ENCODE assay signal across 8 mouse cellular contexts in the genomic region with DNA sequence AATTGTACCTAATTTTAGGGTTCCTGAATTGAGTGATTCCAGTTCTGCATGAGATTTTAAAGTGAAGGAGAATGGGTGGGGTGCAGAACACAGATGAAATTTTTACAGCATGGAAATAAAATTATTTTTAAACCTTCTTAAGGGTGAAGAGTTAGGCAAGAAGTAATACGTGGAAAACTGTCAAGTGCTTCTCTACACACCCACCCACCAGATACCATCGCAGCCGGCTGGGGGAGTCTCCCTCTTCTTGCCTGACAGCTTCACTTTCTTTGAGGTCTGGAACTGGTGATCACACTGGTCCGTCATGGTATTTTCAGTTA. TPM values are rescaled to one million over a fixed set of nuclear protein-coding genes. Genes with fewer than 3 reads are reported as not detected.
DNase-seq lines count a peak whose midpoint lies in the region; ATAC-seq and TF ChIP-seq lines count a peak whose summit lies in the region.

No protein-coding gene starts in this region.

- H3K27ac ChIP-seq in heart, embryonic 13.5 days (replicated peaks) = peak overlapping the region; percentile 98
- H3K27ac ChIP-seq in ES-Bruce4 (ENCODE audit: insufficient read depth, low read length) = no peak overlapping the region
- peak overlapping the region; percentile 99 for H3K27ac ChIP-seq in forebrain, embryonic 16.5 days (ENCODE audit: low read length)
- peak overlapping the region; percentile 97 for H3K27ac ChIP-seq in liver, postnatal 0 days (ENCODE audit: low read depth)

- no peak for TF ChIP-seq EP300 in ES-Bruce4 (IDR thresholded peaks at IDR 0.05; ENCODE audit: insufficient read depth, low read depth, low read length)
- no peak for TF ChIP-seq EP300 in liver, postnatal 0 days (IDR thresholded peaks at IDR 0.05; ENCODE audit: low read depth)

- peak overlapping the region; percentile 68 for H3K4me3 ChIP-seq in heart, embryonic 13.5 days
- H3K4me3 ChIP-seq in ES-Bruce4 (ENCODE audit: low read depth, low read length) = peak overlapping the region; percentile 58
- H3K4me3 ChIP-seq in forebrain, embryonic 16.5 days (replicated peaks; ENCODE audit: low read length) = peak overlapping the region; percentile 84
- peak overlapping the region; percentile 83 for H3K4me3 ChIP-seq in liver, postnatal 0 days (ENCODE audit: low read depth, low read length)

- intact Hi-C loops in heart, postnatal 10 days (cut with DNase I) = loop anchor here (2.0 to 5.0 kb wide), 2 partner anchors 94 to 465 kb away; no protein-coding TSS in a partner anchor

- H3K36me3 ChIP-seq in heart, embryonic 13.5 days = no peaks in the 10 kb centered on the region
- no peaks in the 10 kb centered on the region for H3K36me3 ChIP-seq in ES-Bruce4 (ENCODE audit: control insufficient read depth, insufficient read depth, low read length, poor library complexity, severe bottlenecking)
- H3K36me3 ChIP-seq in forebrain, embryonic 16.5 days (ENCODE audit: control insufficient read depth, insufficient read depth) = no peaks in the 10 kb centered on the region
- H3K36me3 ChIP-seq in liver, postnatal 0 days (replicated peaks; ENCODE audit: insufficient read depth, low read length) = no peaks in the 10 kb centered on the region

- H3K9ac ChIP-seq in heart, embryonic 13.5 days = peak overlapping the region; percentile 89
- H3K9ac ChIP-seq in ES-Bruce4 (ENCODE audit: low read depth, poor library complexity, severe bottlenecking) = peak overlapping the region; percentile 76
- peak overlapping the region; percentile 98 for H3K9ac ChIP-seq in forebrain, embryonic 16.5 days (replicated peaks; ENCODE audit: low read depth, low read length)
- H3K9ac ChIP-seq in liver, postnatal 0 days (replicated peaks) = peak overlapping the region; percentile 68

- peaks cover 33% of the 10 kb centered on the region for H3K4me1 ChIP-seq in heart, embryonic 13.5 days
- no peaks in the 10 kb centered on the region for H3K4me1 ChIP-seq in ES-Bruce4 (ENCODE audit: control insufficient read depth, insufficient read depth, low read length)
- H3K4me1 ChIP-seq in forebrain, embryonic 16.5 days (replicated peaks; ENCODE audit: control insufficient read depth, insufficient read depth, low read length) = peaks cover 31% of the 10 kb centered on the region
- peaks cover 21% of the 10 kb centered on the region for H3K4me1 ChIP-seq in liver, postnatal 0 days (ENCODE audit: insufficient read depth)

- no peaks in the 10 kb centered on the region for H3K9me3 ChIP-seq in heart, embryonic 13.5 days
- no peaks in the 10 kb centered on the region for H3K9me3 ChIP-seq in ES-Bruce4 (replicated peaks; ENCODE audit: control insufficient read depth, insufficient read depth, low read length, poor library complexity, severe bottlenecking)
- no peaks in the 10 kb centered on the region for H3K9me3 ChIP-seq in forebrain, embryonic 16.5 days (ENCODE audit: control insufficient read depth, low read length)
- H3K9me3 ChIP-seq in liver, postnatal 0 days (ENCODE audit: low read length) = no peaks in the 10 kb centered on the region

- DNase-seq in heart, postnatal 10 days = no peak
- DNase-seq in liver, postnatal 0 days = no peak
- no peak for DNase-seq in frontal cortex, postnatal 36 days (ENCODE audit: low spot score in 2 of 2)
- no peak for DNase-seq in ovary, postnatal 36 days (ENCODE audit: low spot score)
- DNase-seq in right cerebral cortex, postnatal 14 days = no peak

- TF ChIP-seq CTCF in ES-Bruce4 (IDR thresholded peaks at IDR 0.05; ENCODE audit: low read depth, low read length) = no peak
- no peak for TF ChIP-seq CTCF in liver, postnatal 0 days (IDR thresholded peaks at IDR 0.05; ENCODE audit: low read depth)

- whole genome bisulfite sequencing in heart, embryonic 13.5 days = under 1% methylated on average over 4 of the region's 4 CpGs
- 0% methylated on average over 4 of the region's 4 CpGs for WGBS in forebrain, embryonic 16.5 days
- 1% methylated on average over 4 of the region's 4 CpGs for WGBS in liver, postnatal 0 days (ENCODE audit: insufficient replicate concordance)

- peaks cover 19% of the 10 kb centered on the region for H3K27me3 ChIP-seq in heart, embryonic 13.5 days (replicated peaks)
- H3K27me3 ChIP-seq in ES-Bruce4 (ENCODE audit: control insufficient read depth, insufficient read depth, low read length, poor library complexity, severe bottlenecking) = peaks cover 21% of the 10 kb centered on the region
- H3K27me3 ChIP-seq in forebrain, embryonic 16.5 days (replicated peaks; ENCODE audit: control insufficient read depth, insufficient read depth, low read length) = peaks cover 2% of the 10 kb centered on the region; the same call in 1 of the 2 replicates
- peaks cover 25% of the 10 kb centered on the region for H3K27me3 ChIP-seq in liver, postnatal 0 days (ENCODE audit: insufficient read depth, low read length)

- no peak for ATAC-seq in heart, embryonic 13.5 days (ENCODE audit: extremely low read depth, insufficient number of reproducible peaks, low FRiP score, low TSS enrichment)
- ATAC-seq in forebrain, embryonic 16.5 days = no peak; the same call in 1 of the 2 replicates
- ATAC-seq in liver, postnatal 0 days = no peak

- TF ChIP-seq POLR2A in ES-Bruce4 (IDR thresholded peaks at IDR 0.05; ENCODE audit: insufficient read depth, low read length) = no peak

- peak overlapping the region; percentile 91 for H3K4me2 ChIP-seq in heart, embryonic 13.5 days
- H3K4me2 ChIP-seq in forebrain, embryonic 16.5 days (ENCODE audit: low read length) = peak overlapping the region; percentile 57
- H3K4me2 ChIP-seq in liver, postnatal 0 days (ENCODE audit: low read depth, low read length) = peak overlapping the region; percentile 95

RNA-seq across cellular contexts. Expression of gene Nr4a3, which starts 2.5 kb away (rescaled TPM):
- polyA plus RNA-seq in heart, embryonic 13.5 days (2015; fragmentation: Nextera tagmentation; extraction: Ambion mirVana) = 0.18 and 0.28 TPM in 2 replicates
- total RNA-seq in heart, postnatal 10 days (2021) = 10 to 100 TPM in 1 of 2 experiments, 1 to 10 TPM in 1; 4.5 to 12.4 TPM
- polyA plus RNA-seq in ES-Bruce4 (2011; ENCODE audit: insufficient read depth, insufficient read length, low read depth, missing spikeins) = 0.33 TPM in 1 of 2 replicates, not detected in the other
- 7.7 and 8.8 TPM in 2 replicates for polyA plus RNA-seq in forebrain, embryonic 16.5 days (2015; fragmentation: Nextera tagmentation; extraction: Ambion mirVana)
- polyA plus RNA-seq in liver, postnatal 0 days (2015; fragmentation: Nextera tagmentation; extraction: Ambion mirVana) = not detected in 2 replicates
